ENCODE assay signal across 8 mouse cellular contexts in genomic region chr9:21184733-21185132, GRCm38 (mm10). TPM values are rescaled to one million over a fixed set of nuclear protein-coding genes. Genes with fewer than 3 reads are reported as not detected.
DNase-seq lines count a peak whose midpoint lies in the region; ATAC-seq lines count a peak whose summit lies in the region.

No protein-coding gene starts in this region.

- no peaks in the 10 kb centered on the region for H3K36me3 ChIP-seq in heart, embryonic 11.5 days (ENCODE audit: control insufficient read depth, insufficient read depth, low read length)
- no peaks in the 10 kb centered on the region for H3K36me3 ChIP-seq in forebrain, embryonic 12.5 days (replicated peaks)
- H3K36me3 ChIP-seq in forebrain, embryonic 14.5 days (ENCODE audit: control insufficient read depth, insufficient read depth, low read length) = no peaks in the 10 kb centered on the region

- H3K4me1 ChIP-seq in heart, embryonic 11.5 days (ENCODE audit: control insufficient read depth, insufficient read depth, low read length) = peaks cover 29% of the 10 kb centered on the region
- peaks cover 14% of the 10 kb centered on the region for H3K4me1 ChIP-seq in forebrain, embryonic 12.5 days
- no peaks in the 10 kb centered on the region for H3K4me1 ChIP-seq in forebrain, embryonic 14.5 days (ENCODE audit: control insufficient read depth, insufficient read depth, low read length)

- no peaks in the 10 kb centered on the region; the same call in 1 of the 2 replicates for H3K27me3 ChIP-seq in heart, embryonic 11.5 days (ENCODE audit: control insufficient read depth, insufficient read depth, low read length)
- peaks cover 59% of the 10 kb centered on the region for H3K27me3 ChIP-seq in forebrain, embryonic 12.5 days
- H3K27me3 ChIP-seq in forebrain, embryonic 14.5 days (replicated peaks; ENCODE audit: control insufficient read depth, insufficient read depth, low read length) = peaks cover 17% of the 10 kb centered on the region; the same call in 1 of the 2 replicates

- DNase-seq in adrenal gland, postnatal 10 days = peak; percentile 84
- peak; percentile 56 for DNase-seq in cerebellum, adult 9-10 months
- DNase-seq in kidney, postnatal 14 days = peak; percentile 77
- no peak for DNase-seq in thymus, postnatal 10 days (ENCODE audit: low spot score in 2 of 2)
- no peak for DNase-seq in forebrain, embryonic 14.5 days (ENCODE audit: low spot score)
- no peak for DNase-seq in frontal cortex, postnatal 25 days (ENCODE audit: low spot score in 2 of 2)

- H3K4me3 ChIP-seq in heart, embryonic 11.5 days (ENCODE audit: low read depth, low read length) = peak overlapping the region; percentile 40
- no peak overlapping the region for H3K4me3 ChIP-seq in forebrain, embryonic 12.5 days (replicated peaks)
- no peak overlapping the region for H3K4me3 ChIP-seq in forebrain, embryonic 14.5 days (ENCODE audit: low read depth, low read length)

- 38% methylated on average over 2 of the region's 2 CpGs for WGBS in heart, embryonic 11.5 days (ENCODE audit: insufficient replicate concordance)
- 35% methylated on average over 2 of the region's 2 CpGs for WGBS in forebrain, embryonic 12.5 days
- WGBS in forebrain, embryonic 14.5 days = 26% methylated on average over 2 of the region's 2 CpGs

- peak overlapping the region; percentile 78 for H3K4me2 ChIP-seq in heart, embryonic 11.5 days
- no peak overlapping the region for H3K4me2 ChIP-seq in forebrain, embryonic 12.5 days
- no peak overlapping the region for H3K4me2 ChIP-seq in forebrain, embryonic 14.5 days (ENCODE audit: low read length)

- no peak for ATAC-seq in heart, embryonic 11.5 days (replicated peaks; ENCODE audit: insufficient number of reproducible peaks, low FRiP score, low TSS enrichment)
- no peak for ATAC-seq in forebrain, embryonic 12.5 days (ENCODE audit: low FRiP score)
- no peak for ATAC-seq in forebrain, embryonic 14.5 days

- H3K27ac ChIP-seq in heart, embryonic 11.5 days (ENCODE audit: low read depth, low read length) = no peak overlapping the region
- no peak overlapping the region for H3K27ac ChIP-seq in forebrain, embryonic 12.5 days
- no peak overlapping the region for H3K27ac ChIP-seq in forebrain, embryonic 14.5 days (ENCODE audit: low read depth, low read length)

- no peaks in the 10 kb centered on the region for H3K9me3 ChIP-seq in heart, embryonic 11.5 days (replicated peaks; ENCODE audit: control insufficient read depth, low read length)
- no peaks in the 10 kb centered on the region for H3K9me3 ChIP-seq in forebrain, embryonic 12.5 days
- no peaks in the 10 kb centered on the region for H3K9me3 ChIP-seq in forebrain, embryonic 14.5 days (replicated peaks; ENCODE audit: control insufficient read depth, low read length)

- no peak overlapping the region for H3K9ac ChIP-seq in heart, embryonic 11.5 days (ENCODE audit: low read depth, low read length)
- H3K9ac ChIP-seq in forebrain, embryonic 12.5 days = no peak overlapping the region
- H3K9ac ChIP-seq in forebrain, embryonic 14.5 days (ENCODE audit: low read length) = no peak overlapping the region

RNA-seq across cellular contexts. Expression of gene Pde4a, which starts 19.2 kb away (rescaled TPM):
- total RNA-seq in adrenal gland, postnatal 10 days (2021) = 10 to 100 TPM; 22.7 to 31.5 TPM
- polyA plus RNA-seq in heart, embryonic 11.5 days (2014; fragmentation: Nextera tagmentation; extraction: Ambion mirVana) = 7.6 and 8.3 TPM in 2 replicates
- polyA plus RNA-seq in forebrain, embryonic 12.5 days (2016; fragmentation: Nextera tagmentation; extraction: Ambion mirVana) = 12.8 and 14.5 TPM in 2 replicates
- polyA plus RNA-seq in forebrain, embryonic 14.5 days (2014; fragmentation: Nextera tagmentation; extraction: Ambion mirVana) = 17.3 and 22.4 TPM in 2 replicates

RNA-seq across cellular contexts. Expression of gene Cdc37, which starts 35.0 kb away (rescaled TPM):
- 100 to 1,000 TPM; 155 to 160 TPM for total RNA-seq in adrenal gland, postnatal 10 days (2021)
- 254 and 266 TPM in 2 replicates for polyA plus RNA-seq in heart, embryonic 11.5 days (2014; fragmentation: Nextera tagmentation; extraction: Ambion mirVana)
- 260 and 272 TPM in 2 replicates for polyA plus RNA-seq in forebrain, embryonic 12.5 days (2016; fragmentation: Nextera tagmentation; extraction: Ambion mirVana)
- 222 and 247 TPM in 2 replicates for polyA plus RNA-seq in forebrain, embryonic 14.5 days (2014; fragmentation: Nextera tagmentation; extraction: Ambion mirVana)

RNA-seq across cellular contexts. Expression of gene Tyk2, which starts 53.7 kb away (rescaled TPM):
- 10 to 100 TPM; 12.5 to 18.6 TPM for total RNA-seq in adrenal gland, postnatal 10 days (2021)
- polyA plus RNA-seq in heart, embryonic 11.5 days (2014; fragmentation: Nextera tagmentation; extraction: Ambion mirVana) = 9.4 and 10.9 TPM in 2 replicates
- 12.8 TPM in 2 replicates for polyA plus RNA-seq in forebrain, embryonic 12.5 days (2016; fragmentation: Nextera tagmentation; extraction: Ambion mirVana)
- polyA plus RNA-seq in forebrain, embryonic 14.5 days (2014; fragmentation: Nextera tagmentation; extraction: Ambion mirVana) = 5.0 and 6.2 TPM in 2 replicates

RNA-seq across cellular contexts. Expression of gene Keap1, which starts 54.4 kb away (rescaled TPM):
- 10 to 100 TPM; 39.4 to 45.8 TPM for total RNA-seq in adrenal gland, postnatal 10 days (2021)
- polyA plus RNA-seq in heart, embryonic 11.5 days (2014; fragmentation: Nextera tagmentation; extraction: Ambion mirVana) = 22.3 and 35.7 TPM in 2 replicates
- 47.5 and 49.6 TPM in 2 replicates for polyA plus RNA-seq in forebrain, embryonic 12.5 days (2016; fragmentation: Nextera tagmentation; extraction: Ambion mirVana)
- 34.7 and 39.1 TPM in 2 replicates for polyA plus RNA-seq in forebrain, embryonic 14.5 days (2014; fragmentation: Nextera tagmentation; extraction: Ambion mirVana)

Comparison
In these comparisons a context has a peak if more than half of its experiments do, and no peak if none do; other contexts are left out.
1. DNase-seq: peak in adrenal gland, postnatal 10 days (single experiment), cerebellum, adult 9-10 months (single experiment) and kidney, postnatal 14 days (single experiment); none in thymus, postnatal 10 days (0 of 2), forebrain, embryonic 14.5 days (single experiment) and frontal cortex, postnatal 25 days (0 of 2).